Mouse (Mus musculus): ENCODE measurements around the gene Olfr1173. TPM values are rescaled to one million over a fixed set of nuclear protein-coding genes. Genes with fewer than 3 reads are reported as not detected.

The Olfr1173 gene
- not detected in 2 replicates for polyA plus RNA-seq (2014; fragmentation: Nextera tagmentation; extraction: Ambion mirVana)

GRCm38 (mm10) chr2:88279775-88280174 lies at the start of gene Olfr1173:
Gene Olfr1173 (minus strand): TSS chr2:88279875.
- Histone ChIP-seq H3K4me1 (ENCODE audit: control insufficient read depth, insufficient read depth, low read length) (no peaks in the 10 kb centered on the region), H3K9ac (ENCODE audit: low read length) (no peak within 1 kb of the TSS), H3K27me3 (ENCODE audit: control insufficient read depth, insufficient read depth, low read length) (no peaks in the 10 kb centered on the region), H3K27ac (ENCODE audit: low read depth, low read length) (no peak within 1 kb of the TSS), H3K4me2 (ENCODE audit: low read depth) (no peak within 1 kb of the TSS), H3K4me3 (ENCODE audit: low read depth, low read length) (no peak within 1 kb of the TSS), H3K36me3 (ENCODE audit: control insufficient read depth, insufficient read depth, low read length) (no peaks in the 10 kb centered on the region), H3K9me3 (ENCODE audit: control insufficient read depth, low read length) (no peaks in the 10 kb centered on the region)
- DNase-seq (ENCODE audit: low spot score) (no peak), ATAC-seq (ENCODE audit: insufficient read depth, low FRiP score, low TSS enrichment) (no peak)

GRCm38 (mm10) chr2:88327115-88327514 lies 47.4 kb upstream of the Olfr1173 start, which contains the start of gene Olfr1175-ps:
Gene Olfr1175-ps (minus strand): TSS chr2:88327215.
- Histone ChIP-seq H3K36me3 (ENCODE audit: control insufficient read depth, insufficient read depth, low read length) (no peaks in the 10 kb centered on the region), H3K4me3 (ENCODE audit: low read depth, low read length) (no peak within 1 kb of the TSS), H3K4me2 (ENCODE audit: low read depth) (no peak within 1 kb of the TSS), H3K9me3 (ENCODE audit: control insufficient read depth, low read length) (no peaks in the 10 kb centered on the region), H3K27ac (ENCODE audit: low read depth, low read length) (no peak within 1 kb of the TSS), H3K4me1 (ENCODE audit: control insufficient read depth, insufficient read depth, low read length) (no peaks in the 10 kb centered on the region), H3K27me3 (ENCODE audit: control insufficient read depth, insufficient read depth, low read length) (no peaks in the 10 kb centered on the region), H3K9ac (ENCODE audit: low read length) (no peak within 1 kb of the TSS)
- ATAC-seq (ENCODE audit: insufficient read depth, low FRiP score, low TSS enrichment) (no peak), DNase-seq (ENCODE audit: low spot score) (no peak)
- 83% methylated on average over 2 of the region's 2 CpGs for WGBS

DNA sequence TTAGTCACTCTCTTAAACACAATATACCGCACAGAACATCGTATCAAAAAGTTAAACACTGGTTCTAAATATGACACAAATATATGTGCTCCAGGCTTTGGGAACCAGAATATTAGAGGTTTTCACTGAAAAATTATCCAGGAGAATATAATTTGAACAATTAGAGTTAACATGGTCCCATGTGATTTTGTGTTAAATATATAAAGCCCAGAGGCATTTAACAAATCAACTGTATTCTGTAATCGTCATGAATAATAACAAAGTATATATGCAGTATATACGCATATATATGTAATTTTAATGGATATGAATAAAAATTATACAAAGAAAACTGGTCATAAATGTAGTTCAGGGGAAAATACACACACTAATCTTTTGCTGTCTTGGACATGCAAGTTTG lies 35.4 kb upstream of the Olfr1173 start, which contains the start of gene Olfr1174-ps:
Olfr1174-ps (minus strand) TSS at position 101 of the 400 bp plus-strand sequence.
- H3K27me3 ChIP-seq (ENCODE audit: control insufficient read depth, insufficient read depth, low read length): no peaks in the 10 kb centered on the region
- no peak within 1 kb of the TSS for H3K4me2 ChIP-seq (ENCODE audit: low read depth)
- no peak within 1 kb of the TSS for H3K27ac ChIP-seq (ENCODE audit: low read depth, low read length)
- H3K4me3 ChIP-seq (ENCODE audit: low read depth, low read length): no peak within 1 kb of the TSS
- WGBS: 91% methylated on average over 4 of the region's 4 CpGs
- no peaks in the 10 kb centered on the region for H3K36me3 ChIP-seq (ENCODE audit: control insufficient read depth, insufficient read depth, low read length)
- no peak for DNase-seq (ENCODE audit: low spot score)
- H3K4me1 ChIP-seq (ENCODE audit: control insufficient read depth, insufficient read depth, low read length): no peaks in the 10 kb centered on the region
- no peak within 1 kb of the TSS for H3K9ac ChIP-seq (ENCODE audit: low read length)
- H3K9me3 ChIP-seq (ENCODE audit: control insufficient read depth, low read length): no peaks in the 10 kb centered on the region
- ATAC-seq (ENCODE audit: insufficient read depth, low FRiP score, low TSS enrichment): no peak

DNA sequence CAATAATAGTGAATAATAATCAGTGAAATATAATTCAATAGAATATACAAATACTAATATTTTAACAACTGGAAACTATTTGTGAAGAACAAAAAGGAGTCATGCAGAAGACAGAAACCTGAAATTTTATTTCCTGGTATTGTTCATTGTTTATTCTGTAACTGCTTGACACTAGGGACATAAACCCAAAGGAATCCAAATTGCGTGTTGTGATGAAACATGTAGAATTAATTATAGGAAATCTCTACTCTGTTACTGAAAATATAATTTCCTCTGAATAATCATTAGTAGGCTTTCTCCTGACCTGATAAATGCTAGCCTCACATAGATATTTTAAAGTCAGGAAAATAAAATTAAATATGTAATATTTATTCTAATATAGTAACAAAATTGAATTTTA lies 51.4 kb downstream of the Olfr1173 start, which contains the start of gene Olfr1170:
Olfr1170 (minus strand) TSS at position 101 of the 400 bp plus-strand sequence.
- no peaks in the 10 kb centered on the region for H3K4me1 ChIP-seq (ENCODE audit: control insufficient read depth, insufficient read depth, low read length)
- H3K36me3 ChIP-seq (ENCODE audit: control insufficient read depth, insufficient read depth, low read length): no peaks in the 10 kb centered on the region
- no peak for ATAC-seq (ENCODE audit: insufficient read depth, low FRiP score, low TSS enrichment)
- H3K27me3 ChIP-seq (ENCODE audit: control insufficient read depth, insufficient read depth, low read length): no peaks in the 10 kb centered on the region
- H3K4me2 ChIP-seq (ENCODE audit: low read depth): no peak within 1 kb of the TSS
- H3K9me3 ChIP-seq (ENCODE audit: control insufficient read depth, low read length): no peaks in the 10 kb centered on the region
- DNase-seq (ENCODE audit: low spot score): no peak
- H3K4me3 ChIP-seq (ENCODE audit: low read depth, low read length): no peak within 1 kb of the TSS
- H3K27ac ChIP-seq (ENCODE audit: low read depth, low read length): no peak within 1 kb of the TSS
- 89% methylated on average over 1 of the region's 1 CpGs for WGBS
- H3K9ac ChIP-seq (ENCODE audit: low read length): no peak within 1 kb of the TSS

Other genes starting within 250 kb of the Olfr1173 start
- not detected in 2 replicates for gene Olfr73, start 242.2 kb downstream of the Olfr1173 start, polyA plus RNA-seq (2014; fragmentation: Nextera tagmentation; extraction: Ambion mirVana)
- not detected in 2 replicates for gene Olfr1162, start 228.7 kb downstream of the Olfr1173 start, polyA plus RNA-seq (2014; fragmentation: Nextera tagmentation; extraction: Ambion mirVana)
- not detected in 2 replicates for gene Olfr1163, start 208.0 kb downstream of the Olfr1173 start, polyA plus RNA-seq (2014; fragmentation: Nextera tagmentation; extraction: Ambion mirVana)
- gene Olfr1164, start 185.9 kb downstream of the Olfr1173 start, polyA plus RNA-seq (2014; fragmentation: Nextera tagmentation; extraction: Ambion mirVana): not detected in 2 replicates
- gene Olfr1166, start 151.6 kb downstream of the Olfr1173 start, polyA plus RNA-seq (2014; fragmentation: Nextera tagmentation; extraction: Ambion mirVana): not detected in 2 replicates
- not detected in 2 replicates for gene Olfr1167, start 124.7 kb downstream of the Olfr1173 start, polyA plus RNA-seq (2014; fragmentation: Nextera tagmentation; extraction: Ambion mirVana)
- not detected in 2 replicates for gene Olfr1168, start 98.0 kb downstream of the Olfr1173 start, polyA plus RNA-seq (2014; fragmentation: Nextera tagmentation; extraction: Ambion mirVana)
- not detected in 2 replicates for gene Olfr1170, start 51.5 kb downstream of the Olfr1173 start, polyA plus RNA-seq (2014; fragmentation: Nextera tagmentation; extraction: Ambion mirVana)
- not detected in 2 replicates for gene Olfr1174-ps, start 35.3 kb upstream of the Olfr1173 start, polyA plus RNA-seq (2014; fragmentation: Nextera tagmentation; extraction: Ambion mirVana)
- gene Olfr1175-ps, start 47.3 kb upstream of the Olfr1173 start, polyA plus RNA-seq (2014; fragmentation: Nextera tagmentation; extraction: Ambion mirVana): not detected in 2 replicates
- not detected in 2 replicates for gene Olfr1176, start 56.8 kb upstream of the Olfr1173 start, polyA plus RNA-seq (2014; fragmentation: Nextera tagmentation; extraction: Ambion mirVana)
- gene Olfr1177-ps, start 66.6 kb upstream of the Olfr1173 start, polyA plus RNA-seq (2014; fragmentation: Nextera tagmentation; extraction: Ambion mirVana): not detected in 2 replicates
- not detected in 2 replicates for gene Olfr1178, start 107.2 kb upstream of the Olfr1173 start, polyA plus RNA-seq (2014; fragmentation: Nextera tagmentation; extraction: Ambion mirVana)
- not detected in 2 replicates for gene Olfr1179, start 126.6 kb upstream of the Olfr1173 start, polyA plus RNA-seq (2014; fragmentation: Nextera tagmentation; extraction: Ambion mirVana)
- gene Olfr1180, start 139.3 kb upstream of the Olfr1173 start, polyA plus RNA-seq (2014; fragmentation: Nextera tagmentation; extraction: Ambion mirVana): not detected in 2 replicates
- not detected in 2 replicates for gene Olfr1181, start 146.3 kb upstream of the Olfr1173 start, polyA plus RNA-seq (2014; fragmentation: Nextera tagmentation; extraction: Ambion mirVana)
- gene Gm13757, start 169.3 kb upstream of the Olfr1173 start, polyA plus RNA-seq (2014; fragmentation: Nextera tagmentation; extraction: Ambion mirVana): not detected in 2 replicates
- not detected in 2 replicates for gene Olfr1183, start 175.0 kb upstream of the Olfr1173 start, polyA plus RNA-seq (2014; fragmentation: Nextera tagmentation; extraction: Ambion mirVana)
- gene Olfr1184, start 203.7 kb upstream of the Olfr1173 start, polyA plus RNA-seq (2014; fragmentation: Nextera tagmentation; extraction: Ambion mirVana): not detected in 2 replicates
- gene Olfr1185-ps1, start 213.4 kb upstream of the Olfr1173 start, polyA plus RNA-seq (2014; fragmentation: Nextera tagmentation; extraction: Ambion mirVana): not detected in 2 replicates
- not detected in 2 replicates for gene Olfr1186, start 238.7 kb upstream of the Olfr1173 start, polyA plus RNA-seq (2014; fragmentation: Nextera tagmentation; extraction: Ambion mirVana)

Measured in neural tube, embryonic 11.5 days (tissue).